Mouse (Mus musculus) heart, embryonic 10.5 days (tissue): ENCODE results near the gene Hes6. TPM values are rescaled to one million over a fixed set of nuclear protein-coding genes. Genes with fewer than 3 reads are reported as not detected.

ENCODE experiments used
- DNase-seq: peaks from one replicate; pipeline ENCODE4 v3.0.0-alpha.2; 2017; ENCODE audit warnings: low spot score
- H3K27ac ChIP-seq: fragments of 300-500 bp; sonication (generic); 2 replicates; pipeline ENCODE4 v1.5.1; 2016; ENCODE audit warnings: mild to moderate bottlenecking
- H3K27me3 ChIP-seq: fragments of 300-500 bp; sonication (generic); 2 replicates; pipeline ENCODE4 v1.6.1; 2016; ENCODE audit warnings: mild to moderate bottlenecking; ENCODE audit not compliant: poor library complexity, insufficient read depth, severe bottlenecking
- H3K36me3 ChIP-seq: fragments of 300-500 bp; sonication (generic); 2 replicates; pipeline ENCODE4 v1.6.1; 2016; ENCODE audit warnings: mild to moderate bottlenecking, moderate library complexity
- H3K4me1 ChIP-seq: fragments of 300-500 bp; sonication (generic); 2 replicates; pipeline ENCODE4 v1.6.1; 2016; ENCODE audit warnings: mild to moderate bottlenecking
- H3K4me3 ChIP-seq: fragments of 300-500 bp; sonication (generic); 2 replicates; pipeline ENCODE4 v1.5.1; 2016; ENCODE audit warnings: mild to moderate bottlenecking, moderate library complexity
- H3K9me3 ChIP-seq: fragments of 300-500 bp; sonication (generic); 2 replicates; pipeline ENCODE4 v1.6.1; 2016; ENCODE audit warnings: mild to moderate bottlenecking, moderate library complexity
- WGBS: fragments of 180-500 bp; shearing (Covaris S2); methylation state at CpG from one replicate; pipeline ENCODE4 v1.1.7; 2016; 5-methylcytosine and 5-hydroxymethylcytosine counted together
- polyA plus RNA-seq: library from polyadenylated mRNA; unstranded; fragments of >200 nt; fragmentation: Nextera tagmentation; extraction: Ambion mirVana; gene quantifications from 2 replicates; pipeline ENCODE4 v1.2.1, GENCODE M21; 2016

Gene Hes6
- polyA plus RNA-seq, 1 experiment from 2014 or later: 70.6 TPM

- WGBS: 74% methylated on average over 9 of the region's 9 CpGs
- no peaks in the 10 kb centered on the region for H3K36me3 ChIP-seq
- H3K27me3 ChIP-seq: 0 out of 2 replicates have a peak, but pooled peaks cover 4% of the 10 kb centered on the region
- 0 out of 2 replicates have a peak overlapping the region, but pooled peaks have one; percentile 67 for H3K27ac ChIP-seq
- H3K9me3 ChIP-seq: no peaks in the 10 kb centered on the region
- DNase-seq: no peak
- no peak overlapping the region for H3K4me3 ChIP-seq
- H3K4me1 ChIP-seq: peaks cover 88% of the 10 kb centered on the region
Measured at GRCm38 (mm10) chr1:91453932-91454331, 40.1 kb upstream of the Hes6 start.

GRCm38 (mm10) chr1:91451547-91452084, 37.8 kb upstream of the Hes6 start:
- no peak for DNase-seq
- H3K36me3 ChIP-seq: peaks cover 12% of the 10 kb centered on the region
- peak overlapping the region; percentile 60; the same call in 1 of the 2 replicates for H3K27ac ChIP-seq
- H3K9me3 ChIP-seq: 0 out of 2 replicates have a peak, but pooled peaks cover 3% of the 10 kb centered on the region
- 57% methylated on average over 5 of the region's 5 CpGs for WGBS
- no peak overlapping the region for H3K4me3 ChIP-seq
- H3K4me1 ChIP-seq: peaks cover 75% of the 10 kb centered on the region
- no peaks in the 10 kb centered on the region for H3K27me3 ChIP-seq

- 0 out of 2 replicates have a peak, but pooled peaks cover 3% of the 10 kb centered on the region for H3K9me3 ChIP-seq
- no peak for DNase-seq
- H3K36me3 ChIP-seq: peaks cover 12% of the 10 kb centered on the region
- H3K4me1 ChIP-seq: peaks cover 74% of the 10 kb centered on the region
- no peaks in the 10 kb centered on the region for H3K27me3 ChIP-seq
- H3K4me3 ChIP-seq: no peak overlapping the region
- peak overlapping the region; percentile 60; the same call in 1 of the 2 replicates for H3K27ac ChIP-seq
- 78% methylated on average over 5 of the region's 5 CpGs for WGBS
Measured at GRCm38 (mm10) chr1:91450851-91451250, 37.0 kb upstream of the Hes6 start.

GRCm38 (mm10) chr1:91448688-91449087, 34.9 kb upstream of the Hes6 start:
- WGBS: 34% methylated on average over 10 of the region's 10 CpGs
- 0 out of 2 replicates have a peak, but pooled peaks cover 3% of the 10 kb centered on the region for H3K9me3 ChIP-seq
- peaks cover 55% of the 10 kb centered on the region for H3K4me1 ChIP-seq
- peak overlapping the region; percentile 88 for H3K27ac ChIP-seq
- no peaks in the 10 kb centered on the region for H3K27me3 ChIP-seq
- peak overlapping the region; percentile 22; the same call in 1 of the 2 replicates for H3K4me3 ChIP-seq
- H3K36me3 ChIP-seq: peaks cover 19% of the 10 kb centered on the region
- peak; percentile 81 for DNase-seq

GRCm38 (mm10) chr1:91446511-91446910, 32.7 kb upstream of the Hes6 start:
- Histone ChIP-seq H3K36me3 (peaks cover 31% of the 10 kb centered on the region), H3K4me3 (no peak overlapping the region), H3K27me3 (no peaks in the 10 kb centered on the region), H3K4me1 (peaks cover 42% of the 10 kb centered on the region), H3K27ac (peak overlapping the region; percentile 39), H3K9me3 (0 out of 2 replicates have a peak, but pooled peaks cover 3% of the 10 kb centered on the region)
- DNase-seq: no peak
- WGBS: 91% methylated on average over 4 of the region's 4 CpGs

- H3K4me1 ChIP-seq: peaks cover 38% of the 10 kb centered on the region
- peaks cover 31% of the 10 kb centered on the region for H3K36me3 ChIP-seq
- H3K27ac ChIP-seq: peak overlapping the region; percentile 39
- DNase-seq: no peak
- 0 out of 2 replicates have a peak, but pooled peaks cover 3% of the 10 kb centered on the region for H3K9me3 ChIP-seq
- H3K27me3 ChIP-seq: no peaks in the 10 kb centered on the region
- WGBS: 68% methylated on average over 8 of the region's 8 CpGs
- H3K4me3 ChIP-seq: no peak overlapping the region
Measured at GRCm38 (mm10) chr1:91446060-91446459, 32.2 kb upstream of the Hes6 start.

GRCm38 (mm10) chr1:91444841-91445830, 31.3 kb upstream of the Hes6 start:
- no peaks in the 10 kb centered on the region for H3K27me3 ChIP-seq
- peaks cover 29% of the 10 kb centered on the region for H3K4me1 ChIP-seq
- H3K9me3 ChIP-seq: 0 out of 2 replicates have a peak, but pooled peaks cover 3% of the 10 kb centered on the region
- H3K27ac ChIP-seq: peak overlapping the region; percentile 39; the same call in 1 of the 2 replicates
- no peak overlapping the region for H3K4me3 ChIP-seq
- no peak for DNase-seq
- H3K36me3 ChIP-seq: peaks cover 37% of the 10 kb centered on the region
- 90% methylated on average over 17 of the region's 17 CpGs for WGBS

GRCm38 (mm10) chr1:91442350-91442990, 28.6 kb upstream of the Hes6 start:
- Histone ChIP-seq H3K4me3 (no peak overlapping the region), H3K9me3 (0 out of 2 replicates have a peak, but pooled peaks cover 3% of the 10 kb centered on the region), H3K27ac (no peak overlapping the region), H3K36me3 (peaks cover 39% of the 10 kb centered on the region), H3K4me1 (peaks cover 10% of the 10 kb centered on the region; the same call in 1 of the 2 replicates), H3K27me3 (no peaks in the 10 kb centered on the region)
- WGBS: 86% methylated on average over 7 of the region's 7 CpGs
- no peak for DNase-seq

- Histone ChIP-seq H3K4me3 (no peak overlapping the region), H3K9me3 (no peaks in the 10 kb centered on the region)
- whole genome bisulfite sequencing: 89% methylated on average over 3 of the region's 3 CpGs
Measured at GRCm38 (mm10) chr1:91441855-91442254, 28.0 kb upstream of the Hes6 start.

GRCm38 (mm10) chr1:91439776-91440175, 25.9 kb upstream of the Hes6 start:
- Histone ChIP-seq H3K27ac (no peak overlapping the region), H3K9me3 (no peaks in the 10 kb centered on the region), H3K36me3 (peaks cover 34% of the 10 kb centered on the region; the same call in 1 of the 2 replicates), H3K4me3 (no peak overlapping the region), H3K4me1 (peaks cover 16% of the 10 kb centered on the region), H3K27me3 (no peaks in the 10 kb centered on the region)
- 85% methylated on average over 8 of the region's 8 CpGs for WGBS
- DNase-seq: no peak

More at GRCm38 (mm10) chr1:91441855-91442254, 28.0 kb upstream of the Hes6 start:
- Histone ChIP-seq H3K4me1 (peaks cover 12% of the 10 kb centered on the region; the same call in 1 of the 2 replicates), H3K27ac (no peak overlapping the region), H3K27me3 (no peaks in the 10 kb centered on the region), H3K36me3 (peaks cover 33% of the 10 kb centered on the region)
- no peak for DNase-seq

GRCm38 (mm10) chr1:91437573-91437972, 23.7 kb upstream of the Hes6 start:
- peaks cover 16% of the 10 kb centered on the region for H3K4me1 ChIP-seq
- H3K4me3 ChIP-seq: no peak overlapping the region
- no peaks in the 10 kb centered on the region for H3K9me3 ChIP-seq
- WGBS: 88% methylated on average over 7 of the region's 7 CpGs
- peaks cover 47% of the 10 kb centered on the region; the same call in 1 of the 2 replicates for H3K36me3 ChIP-seq
- no peak for DNase-seq
- H3K27ac ChIP-seq: no peak overlapping the region
- H3K27me3 ChIP-seq: no peaks in the 10 kb centered on the region

GRCm38 (mm10) chr1:91437083-91437400, 23.2 kb upstream of the Hes6 start:
- no peaks in the 10 kb centered on the region for H3K27me3 ChIP-seq
- no peak overlapping the region for H3K4me3 ChIP-seq
- DNase-seq: no peak
- peaks cover 44% of the 10 kb centered on the region; the same call in 1 of the 2 replicates for H3K36me3 ChIP-seq
- H3K27ac ChIP-seq: no peak overlapping the region
- H3K4me1 ChIP-seq: peaks cover 16% of the 10 kb centered on the region
- no peaks in the 10 kb centered on the region for H3K9me3 ChIP-seq
- 85% methylated on average over 3 of the region's 3 CpGs for whole genome bisulfite sequencing
